Mouse (Mus musculus) adipose tissue, adult 10 weeks (tissue): Measurements from ENCODE around the gene Efemp2. TPM values are rescaled to one million over a fixed set of nuclear protein-coding genes. Genes with fewer than 3 reads are reported as not detected.

Experiments used
- polyA plus RNA-seq: library from polyadenylated mRNA; stranded (reverse); fragments of 350-450 nt; fragmentation: Illumina TruSeq; extraction: RNeasy Lipid Tissue Mini Kit (QIAGEN cat#74804); gene quantifications from one replicate; pipeline ENCODE4 v1.2.3, GENCODE M21; 2014; ENCODE audit warnings: low read depth, low replicate concordance

The Efemp2 gene
- 41.4 TPM for polyA plus RNA-seq

GRCm38 (mm10) chr19:5473720-5474119 lies at the start of gene Efemp2:
TSS of gene Efemp2 (plus strand) at chr19:5473954.

DNA sequence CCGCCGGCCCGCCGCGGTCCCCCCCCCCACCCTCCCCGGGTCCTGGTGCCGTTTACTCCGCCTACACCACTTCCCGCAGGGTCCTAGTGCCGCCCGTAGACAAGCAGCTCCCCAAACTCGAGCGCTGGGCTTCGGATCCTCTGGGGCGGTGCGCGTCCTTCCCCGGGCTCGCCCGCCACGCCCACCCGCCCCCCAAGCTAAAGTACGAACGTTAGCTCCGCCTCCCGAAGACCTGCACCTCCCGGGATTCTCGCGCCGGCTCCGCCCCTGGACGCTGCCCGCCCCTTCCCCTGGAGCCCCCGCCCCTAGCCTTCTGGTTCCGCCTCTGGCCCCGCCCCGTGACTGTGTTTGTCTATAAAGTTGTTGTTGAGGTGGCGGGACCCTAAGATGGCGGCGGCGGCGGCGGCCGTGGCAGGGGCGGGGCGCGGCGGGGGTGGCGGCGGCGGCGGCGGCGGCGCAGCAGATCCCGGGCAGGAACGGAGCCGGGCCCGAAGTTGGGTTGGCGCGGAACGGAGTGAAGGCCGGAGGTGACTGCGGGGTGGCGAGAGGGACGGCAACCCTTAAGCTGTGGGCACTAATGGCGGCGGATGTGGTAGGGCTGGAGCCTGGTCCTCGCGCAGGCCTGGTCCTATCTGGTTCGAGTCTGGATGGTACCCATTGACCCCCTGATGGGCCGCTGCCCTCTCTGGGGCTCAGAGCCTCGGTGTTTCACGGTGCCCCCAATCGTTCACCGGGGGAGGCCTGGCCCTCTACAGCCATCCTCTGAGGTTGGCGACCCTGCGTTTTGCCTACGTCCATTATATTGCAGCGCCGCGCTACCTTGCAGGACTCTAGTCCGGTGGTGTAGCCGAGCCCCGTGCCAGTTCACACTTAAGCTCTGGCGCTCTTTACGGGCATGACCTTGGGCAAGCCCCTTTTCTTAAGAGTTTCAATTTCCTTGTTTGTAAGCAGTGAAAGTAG lies 48.7 kb upstream of the Efemp2 start, which contains the start of the genes Drap1 and AI837181:
Gene Drap1, minus strand, starts transcription at position 198 of the 960 bp plus-strand sequence.
Gene AI837181, plus strand, starts transcription at position 363 of the 960 bp plus-strand sequence.

DNA sequence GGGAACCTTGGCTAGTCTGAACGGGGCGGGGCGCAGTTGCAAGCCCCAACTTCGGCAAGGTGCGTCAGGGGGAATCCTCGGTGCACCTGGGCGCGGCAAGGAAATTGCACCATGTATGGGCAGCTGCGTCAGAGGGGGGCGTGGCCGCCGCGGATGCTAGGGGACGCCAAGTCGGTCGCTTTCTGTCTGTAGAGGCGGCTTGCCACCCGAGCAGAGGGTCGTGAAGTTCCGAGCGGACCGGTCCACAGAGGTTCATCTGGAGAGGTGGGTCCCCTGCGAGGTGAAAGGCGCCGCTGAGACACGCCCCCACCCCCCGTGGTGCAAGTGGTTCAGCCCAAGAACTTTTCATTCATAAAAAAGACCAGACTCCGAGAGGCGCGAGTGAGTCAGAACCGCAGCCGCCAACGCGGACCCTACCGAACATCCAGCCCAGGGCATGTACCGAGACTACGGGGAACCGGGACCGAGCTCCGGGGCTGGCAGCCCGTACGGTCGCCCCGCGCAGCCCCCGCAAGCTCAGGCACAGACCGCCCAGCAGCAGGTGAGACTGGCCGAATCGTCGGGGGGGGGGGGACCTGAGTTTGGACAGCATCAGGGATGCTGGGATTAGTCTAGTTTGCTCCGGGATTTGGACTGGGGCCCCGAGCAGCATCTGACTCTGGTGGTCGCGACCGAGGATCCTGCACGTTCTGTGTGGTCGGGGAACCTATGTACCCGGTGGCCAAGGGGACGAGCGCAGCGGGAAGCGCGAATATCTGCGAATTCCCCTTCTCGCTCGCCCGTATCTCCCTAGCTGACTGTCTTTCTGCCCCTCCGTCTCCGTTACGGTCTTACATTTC lies 26.0 kb upstream of the Efemp2 start, which contains the start of gene Fosl1:
Gene Fosl1, plus strand, starts transcription at position 33 of the 839 bp plus-strand sequence.

GRCm38 (mm10) chr19:5457746-5458442 lies 15.9 kb upstream of the Efemp2 start, which contains the start of gene Ccdc85b:
TSS of gene Ccdc85b (minus strand) at chr19:5457894.

DNA sequence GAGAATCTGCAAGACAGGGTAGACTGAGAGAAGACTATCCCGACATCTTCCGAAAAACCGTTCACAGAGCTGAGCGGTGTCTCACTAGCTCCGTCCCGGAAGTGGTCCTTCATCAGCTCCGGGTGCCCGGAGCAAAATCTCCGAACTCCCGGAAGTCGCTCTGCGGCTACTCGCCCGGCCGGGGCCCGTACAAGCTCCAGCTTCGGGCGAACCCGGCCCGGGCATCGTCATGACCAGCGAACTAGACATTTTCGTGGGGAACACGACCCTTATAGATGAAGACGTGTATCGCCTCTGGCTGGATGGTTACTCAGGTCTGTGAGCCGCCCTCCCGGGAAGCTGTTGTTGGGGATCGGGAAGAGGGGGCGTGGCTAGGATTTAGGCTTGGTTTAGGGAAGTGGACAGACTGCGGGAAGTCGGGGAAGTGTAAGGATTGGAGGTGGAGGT lies 13.3 kb upstream of the Efemp2 start, which contains the start of gene Fibp:
Gene Fibp, plus strand, starts transcription at position 151 of the 447 bp plus-strand sequence.

GRCm38 (mm10) chr19:5468374-5468773 lies 5.4 kb upstream of the Efemp2 start, which contains the start of gene Ctsw:
TSS of gene Ctsw (minus strand) at chr19:5468507.

DNA sequence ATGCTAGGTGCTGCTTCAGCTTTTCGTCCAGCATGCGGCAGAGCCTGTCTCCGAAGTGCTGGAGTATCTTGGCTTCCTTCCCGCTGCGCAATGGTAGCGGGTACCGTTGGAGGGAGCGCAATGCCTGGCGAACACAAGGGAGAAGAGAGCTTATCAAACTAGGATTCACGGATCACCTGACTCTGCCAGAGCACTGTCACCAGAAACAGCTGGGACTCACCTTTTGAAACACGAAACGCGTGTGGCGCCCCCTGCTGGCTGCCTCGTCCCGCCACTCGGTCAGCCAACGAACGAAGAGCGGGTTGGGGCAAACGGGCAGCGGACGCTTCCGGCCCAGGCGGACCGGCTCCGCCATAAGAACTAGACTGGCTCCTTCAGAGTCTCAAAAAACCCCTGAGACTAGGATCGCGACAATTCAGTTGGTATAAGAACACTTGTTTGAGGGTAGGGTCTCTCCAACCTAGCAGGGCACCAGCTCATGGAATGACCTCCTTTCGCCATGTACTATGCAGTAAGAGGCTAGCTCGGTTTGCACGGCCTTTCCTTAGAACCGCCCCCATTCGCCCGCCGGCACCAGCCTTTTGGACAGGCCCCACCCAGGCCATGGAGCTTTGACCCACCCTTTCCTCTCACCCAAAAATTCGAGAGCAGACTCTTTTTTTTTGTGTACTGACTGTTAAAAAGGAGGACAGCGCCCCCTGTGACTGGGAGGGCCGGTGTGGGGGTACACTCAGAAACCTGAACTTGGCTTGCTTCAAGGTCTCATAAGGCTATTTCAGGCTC lies 14.2 kb downstream of the Efemp2 start, which contains the start of gene Mus81:
Gene Mus81, minus strand, starts transcription at position 635 of the 783 bp plus-strand sequence.

DNA sequence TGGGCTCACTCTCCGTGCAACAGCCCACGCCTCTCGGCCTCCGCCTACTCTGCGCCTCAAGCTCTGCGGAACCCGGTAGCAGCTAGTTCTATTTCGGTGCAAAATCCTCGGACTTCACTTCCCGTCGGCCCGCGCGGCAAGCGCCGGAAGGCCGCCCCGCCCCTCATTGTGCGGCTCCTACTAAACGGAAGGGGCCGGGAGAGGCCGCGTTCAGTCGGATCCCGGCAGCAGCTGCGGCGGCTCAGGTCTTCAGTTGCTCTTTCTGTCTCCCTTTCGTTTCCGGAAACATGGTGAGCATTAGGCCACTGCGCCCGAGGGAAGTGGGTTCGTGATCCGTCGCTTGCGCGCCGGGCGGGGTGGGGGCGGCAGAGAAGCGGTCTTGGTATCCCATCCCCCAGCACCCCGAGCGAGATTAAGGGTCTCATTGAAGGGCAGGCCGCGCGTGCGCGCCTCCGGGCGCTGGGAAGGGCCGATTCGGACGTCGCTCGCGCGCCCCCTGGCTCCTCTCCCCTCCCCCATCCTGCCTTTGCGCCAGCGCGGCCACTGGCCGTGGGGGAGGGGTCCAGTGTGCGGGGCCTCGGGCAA lies 16.7 kb downstream of the Efemp2 start, which contains the start of gene Cfl1:
Gene Cfl1, plus strand, starts transcription at position 143 of the 585 bp plus-strand sequence.

DNA sequence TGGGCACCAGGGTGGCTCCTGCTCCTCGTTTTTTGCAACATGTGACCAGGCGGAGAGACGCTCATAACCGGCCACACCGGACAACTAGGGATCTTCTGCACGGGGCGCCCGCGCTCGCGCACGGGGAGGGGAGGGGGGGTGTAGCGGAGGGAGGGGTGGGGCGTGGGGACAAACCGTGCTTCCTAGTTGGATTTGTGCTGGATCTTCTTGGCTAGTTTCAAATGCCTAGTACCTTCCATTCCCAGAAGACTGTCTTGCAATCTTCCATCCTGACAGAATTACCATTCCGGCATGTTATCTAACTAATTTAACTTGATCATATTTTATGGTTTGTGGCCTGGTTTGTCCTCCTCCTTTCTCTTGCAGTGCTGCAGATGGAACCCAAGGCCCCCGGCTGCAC lies 29.9 kb downstream of the Efemp2 start, which contains the start of gene 1700020D05Rik:
Gene 1700020D05Rik, minus strand, starts transcription at position 101 of the 400 bp plus-strand sequence.

GRCm38 (mm10) chr19:5510031-5511026 lies 36.6 kb downstream of the Efemp2 start, which contains the start of gene Snx32:
TSS of gene Snx32 (minus strand) at chr19:5510538.

Other genes with a start within 250 kb of the Efemp2 start
- gene Pacs1, start 200.8 kb upstream of the Efemp2 start, polyA plus RNA-seq: 21.5 TPM
- gene Sf3b2, start 178.5 kb upstream of the Efemp2 start, polyA plus RNA-seq: 105 TPM
- gene Gal3st3, start 175.6 kb upstream of the Efemp2 start, polyA plus RNA-seq: 0.60 TPM
- 2.0 TPM for gene Catsper1, start 138.2 kb upstream of the Efemp2 start, polyA plus RNA-seq
- gene Cst6, start 124.4 kb upstream of the Efemp2 start, polyA plus RNA-seq: 11.8 TPM
- 22.2 TPM for gene Eif1ad, start 107.2 kb upstream of the Efemp2 start, polyA plus RNA-seq
- gene Banf1, start 106.8 kb upstream of the Efemp2 start, polyA plus RNA-seq: 85.8 TPM
- gene Sart1, start 85.3 kb upstream of the Efemp2 start, polyA plus RNA-seq: 49.0 TPM
- 4.2 TPM for gene Tsga10ip, start 71.4 kb upstream of the Efemp2 start, polyA plus RNA-seq
- 252 TPM for gene Drap1, start 49.0 kb upstream of the Efemp2 start, polyA plus RNA-seq
- 45.5 TPM for gene AI837181, start 48.8 kb upstream of the Efemp2 start, polyA plus RNA-seq
- 0.51 TPM for gene Fosl1, start 26.4 kb upstream of the Efemp2 start, polyA plus RNA-seq
- gene Ccdc85b, start 16.1 kb upstream of the Efemp2 start, polyA plus RNA-seq: 7.1 TPM
- 53.3 TPM for gene Fibp, start 13.3 kb upstream of the Efemp2 start, polyA plus RNA-seq
- gene Ctsw, start 5.4 kb upstream of the Efemp2 start, polyA plus RNA-seq: 1.5 TPM
- gene Mus81, start 14.4 kb downstream of the Efemp2 start, polyA plus RNA-seq: 45.1 TPM
- 533 TPM for gene Cfl1, start 16.5 kb downstream of the Efemp2 start, polyA plus RNA-seq
- 6.2 TPM for gene 1700020D05Rik, start 29.8 kb downstream of the Efemp2 start, polyA plus RNA-seq
- gene Snx32, start 36.6 kb downstream of the Efemp2 start, polyA plus RNA-seq: 18.9 TPM
- gene Ovol1, start 86.7 kb downstream of the Efemp2 start, polyA plus RNA-seq: 2.1 TPM
- 5.9 TPM for gene Ap5b1, start 94.1 kb downstream of the Efemp2 start, polyA plus RNA-seq
- 47.8 TPM for gene Rnaseh2c, start 127.9 kb downstream of the Efemp2 start, polyA plus RNA-seq
- gene Kat5, start 136.3 kb downstream of the Efemp2 start, polyA plus RNA-seq: 43.1 TPM
- 47.9 TPM for gene Rela, start 163.5 kb downstream of the Efemp2 start, polyA plus RNA-seq
- gene Sipa1, start 189.8 kb downstream of the Efemp2 start, polyA plus RNA-seq: 23.3 TPM
- gene Map3k11, start 214.8 kb downstream of the Efemp2 start, polyA plus RNA-seq: 28.7 TPM
- 48.3 TPM for gene Pcnx3, start 215.0 kb downstream of the Efemp2 start, polyA plus RNA-seq
- gene Kcnk7, start 230.4 kb downstream of the Efemp2 start, polyA plus RNA-seq: 0.48 TPM